Mouse (Mus musculus) kidney, adult 2 months (tissue): ENCODE measurements around the gene Lamtor5.

ENCODE experiments used
- CTCF ChIP-seq: fragments of 200-500 bp; conservative IDR thresholded peaks from 2 replicates; pipeline ENCODE4 v1.5.1; 2011; ENCODE audit warnings: low read depth, mild to moderate bottlenecking, control low read depth, low read length, moderate library complexity, mixed read lengths; ENCODE audit not compliant: insufficient read depth, insufficient read length
- POLR2A ChIP-seq: fragments of 200-500 bp; IDR thresholded peaks from one replicate; pipeline ENCODE4 v1.6.1; 2011; ENCODE audit warnings: low read depth, low read length, control low read depth

DNA sequence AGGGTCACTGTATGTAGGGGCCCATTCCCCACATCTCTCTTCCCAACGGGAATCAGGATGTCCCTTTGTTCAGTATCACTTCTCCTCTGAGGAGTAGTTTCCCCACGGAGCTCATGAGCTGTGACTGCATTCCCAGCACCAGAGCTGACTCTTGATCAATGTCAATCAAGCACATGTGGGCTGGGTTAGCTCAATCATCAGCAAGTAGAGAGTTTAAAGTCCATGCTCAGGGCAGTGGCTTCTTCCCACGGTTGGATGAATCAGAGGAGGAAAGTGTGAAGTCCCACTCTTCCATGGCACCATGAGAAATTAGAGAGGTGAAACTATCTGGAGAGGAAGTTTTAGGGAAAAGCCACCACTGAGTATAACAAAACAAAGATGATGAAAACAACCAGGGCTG is 29.6 kb upstream of the Lamtor5 start:
- TF ChIP-seq POLR2A (no peak), CTCF (no peak)
